Mouse (Mus musculus) adrenal gland, postnatal 25 days (tissue): ENCODE data around the gene Dirc2. TPM values are rescaled to one million over a fixed set of nuclear protein-coding genes. Genes with fewer than 3 reads are reported as not detected.

Source experiments
- DNase-seq: peaks from one replicate; pipeline ENCODE4 v3.0.0; 2021; ENCODE audit warnings: mixed read lengths
- total RNA-seq: library from RNA; stranded (reverse); gene quantifications from 2 replicates; pipeline ENCODE4 v1.2.3, GENCODE M21; 2021

Dirc2 gene
- total RNA-seq, 1 experiment from 2014 or later, result 34.0 TPM

DNA sequence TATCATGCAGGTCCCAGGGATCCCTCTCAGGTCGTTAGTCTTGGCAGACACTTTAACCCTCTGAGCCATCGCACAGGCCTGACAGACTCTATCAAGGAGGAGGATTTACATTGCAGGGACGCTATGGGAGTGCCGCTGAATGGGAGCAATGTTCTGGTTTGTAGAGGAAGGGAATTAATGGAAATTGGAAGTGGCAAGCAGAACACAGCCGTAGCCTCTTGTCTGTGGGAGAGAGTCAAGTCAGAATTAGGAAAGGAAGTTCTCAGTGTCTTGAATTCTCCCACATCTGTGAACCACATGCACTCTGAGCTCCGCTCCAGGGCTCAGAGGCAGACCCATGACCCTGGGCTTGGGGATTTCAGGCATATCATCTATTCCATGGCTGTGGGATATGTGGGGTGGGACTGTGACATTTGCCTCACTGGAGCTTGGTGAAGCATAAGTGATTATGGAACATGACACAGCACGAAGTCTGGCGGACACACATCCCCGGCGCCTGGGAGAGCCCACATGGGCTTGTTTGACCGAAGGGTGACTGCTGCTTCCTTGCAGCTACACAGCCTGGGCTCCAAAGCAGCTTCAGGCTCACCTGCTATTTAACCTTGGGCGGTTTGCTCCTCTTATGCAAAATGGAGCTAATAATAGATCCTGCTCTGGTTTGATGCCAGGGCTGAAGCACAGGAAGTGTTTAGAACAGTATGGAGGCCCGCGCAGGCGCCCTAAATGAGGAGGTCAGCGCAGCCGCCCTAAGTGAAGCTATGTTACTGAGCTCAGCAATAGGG, 87.6 kb downstream of the Dirc2 start:
- no peak for DNase-seq

DNA sequence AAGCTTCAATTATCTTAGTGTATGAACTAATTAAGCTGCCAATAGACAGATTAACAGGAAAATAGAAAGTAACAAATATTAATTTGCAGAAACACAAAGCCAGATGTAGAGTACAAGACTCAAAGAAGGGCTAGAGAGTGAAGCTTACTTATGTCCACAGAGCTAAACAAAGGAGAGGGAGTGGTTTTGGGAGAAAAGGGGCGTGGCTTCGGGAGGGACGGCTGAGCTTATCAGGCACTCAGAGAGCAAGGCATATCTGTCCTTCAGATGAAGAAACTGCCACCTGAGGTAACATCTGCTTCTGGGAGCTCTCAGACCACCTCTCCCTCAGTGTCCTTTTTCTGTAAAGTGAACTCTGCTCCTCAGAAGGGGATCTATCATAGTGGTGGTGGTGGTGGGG, 90.7 kb downstream of the Dirc2 start:
- DNase-seq, result no peak

DNA sequence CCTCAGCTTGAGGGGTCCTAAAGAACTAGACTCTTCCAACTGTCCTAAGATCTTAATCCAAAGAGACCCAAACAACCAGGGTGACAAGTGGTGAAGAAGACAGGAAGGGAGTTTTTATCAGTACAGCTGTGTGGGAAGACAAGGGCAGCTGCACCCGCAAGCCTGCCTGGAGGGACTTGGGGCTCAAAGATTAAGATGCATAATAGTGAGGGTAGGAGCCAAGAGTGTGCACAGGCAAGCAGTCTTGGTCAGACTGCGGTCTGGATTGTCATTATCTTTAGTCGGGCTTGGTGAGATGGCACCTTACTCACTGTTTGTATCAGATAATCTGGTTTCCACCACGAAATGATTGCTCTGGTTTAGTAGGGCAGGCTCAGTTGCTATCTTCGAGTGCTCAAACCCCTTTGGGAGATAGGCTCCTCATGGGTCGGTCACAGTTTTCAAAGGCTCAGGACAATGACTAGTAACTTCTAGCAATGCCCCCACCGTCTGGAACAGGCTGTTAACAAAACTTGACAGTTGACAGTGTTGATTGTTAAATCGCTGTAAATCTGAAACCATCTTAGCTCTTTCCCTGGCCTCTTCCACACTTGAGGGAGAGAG, 91.5 kb downstream of the Dirc2 start:
- no peak for DNase-seq

DNA sequence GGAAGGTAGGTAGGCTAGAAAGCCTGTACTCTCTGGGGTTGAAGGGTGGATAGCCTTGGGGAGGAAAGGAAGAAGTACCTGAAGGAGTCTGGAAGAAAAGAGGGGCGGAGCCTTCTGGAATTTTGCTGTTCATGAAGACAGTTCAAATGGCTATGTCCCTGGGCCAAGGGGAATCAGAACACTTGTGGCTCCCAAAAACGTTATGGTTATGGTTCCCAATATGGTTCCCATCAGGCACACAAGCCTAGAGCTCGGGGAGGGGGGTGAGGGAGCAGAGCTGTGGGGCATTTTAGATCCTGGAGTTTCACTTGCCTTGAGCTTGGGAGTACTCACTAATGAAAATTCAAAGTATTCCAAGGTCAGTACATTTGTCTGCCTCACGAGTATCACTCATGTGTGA, 104.3 kb downstream of the Dirc2 start:
- no peak for DNase-seq

DNA sequence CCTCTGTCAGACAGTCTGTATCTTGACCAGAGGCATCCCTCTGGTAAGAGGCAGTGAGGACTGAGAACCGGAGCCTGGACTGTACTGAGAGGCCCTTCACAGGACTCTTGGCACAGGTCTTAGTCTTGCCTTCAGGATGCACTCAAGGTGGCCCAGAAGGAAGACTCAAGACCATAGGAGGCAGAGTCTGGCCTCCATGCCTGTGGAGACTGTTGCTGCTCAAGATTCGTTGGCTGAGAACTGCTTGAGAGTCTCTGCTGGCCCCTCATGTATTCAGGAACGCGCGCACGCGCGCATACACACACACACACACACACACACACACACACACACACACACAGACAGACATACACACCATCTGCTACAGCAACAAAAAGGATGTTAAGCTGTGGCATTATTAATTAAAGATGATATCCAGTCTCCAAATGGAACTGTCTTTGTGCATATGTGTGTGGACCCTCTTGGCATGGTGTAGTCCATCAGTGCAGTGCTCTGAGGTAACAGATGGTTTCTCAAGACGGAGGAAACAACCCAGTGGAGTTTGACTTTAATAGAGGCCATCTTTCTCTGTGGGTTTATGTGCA, 105.2 kb downstream of the Dirc2 start:
- DNase-seq, result no peak

DNA sequence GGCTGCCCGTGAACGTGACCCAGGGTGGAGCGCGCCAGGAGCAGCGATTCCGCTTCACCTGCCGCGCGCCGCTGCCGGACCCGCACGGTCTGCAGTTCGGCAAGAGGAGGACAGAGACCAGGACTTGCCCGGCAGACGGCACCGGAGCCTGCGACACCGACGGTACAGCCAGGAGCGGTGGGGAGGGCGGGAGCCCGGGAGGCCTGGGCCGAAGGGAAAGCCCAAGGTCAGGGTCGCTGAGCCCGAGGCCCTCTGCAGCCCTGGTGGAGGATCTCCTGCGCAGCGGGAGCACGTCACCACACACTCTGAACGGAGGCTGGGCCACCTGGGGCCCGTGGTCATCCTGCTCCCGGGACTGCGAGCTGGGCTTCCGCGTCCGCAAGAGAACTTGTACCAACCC, 108.9 kb downstream of the Dirc2 start:
- peak; percentile 43 for DNase-seq

DNA sequence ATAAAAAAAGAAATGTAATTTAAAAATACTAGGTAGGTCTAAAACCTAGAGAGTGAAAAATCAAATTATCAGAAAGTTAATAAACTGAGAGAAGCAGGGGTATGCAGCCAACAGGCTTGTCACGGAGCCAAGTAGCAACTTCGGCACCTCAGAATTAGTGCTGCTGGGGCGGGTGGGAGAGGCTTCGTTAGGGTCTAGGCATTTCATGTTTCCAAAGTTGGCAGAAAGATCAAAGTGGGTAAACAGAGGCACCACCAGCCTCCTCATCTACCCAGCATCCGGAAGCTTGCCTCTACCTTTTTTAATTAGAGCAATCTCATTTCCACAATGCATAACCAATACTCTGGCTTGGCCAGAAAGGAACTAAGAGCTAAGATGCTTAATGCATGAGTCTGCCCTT, 115.2 kb downstream of the Dirc2 start:
- DNase-seq, result no peak

DNA sequence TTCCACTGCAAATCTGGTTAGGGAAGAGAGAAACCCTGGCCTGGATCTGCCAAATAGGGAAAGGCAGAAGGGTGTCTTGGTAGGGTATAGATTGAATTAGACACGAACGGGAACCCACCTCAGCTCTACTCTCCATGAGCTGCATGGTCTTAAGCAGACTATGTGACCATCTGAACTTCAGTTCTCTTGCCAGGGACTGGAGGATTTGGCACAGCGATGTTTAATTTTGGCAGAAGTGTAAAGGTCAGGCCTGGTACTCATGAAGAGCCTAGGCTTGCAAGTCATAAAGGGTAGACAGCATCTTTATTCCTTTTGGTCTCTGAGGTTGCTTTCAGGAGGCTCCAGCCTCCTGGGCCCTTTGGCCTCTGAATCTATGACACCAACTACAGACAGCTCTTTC, 116.5 kb downstream of the Dirc2 start:
- no peak for DNase-seq

DNA sequence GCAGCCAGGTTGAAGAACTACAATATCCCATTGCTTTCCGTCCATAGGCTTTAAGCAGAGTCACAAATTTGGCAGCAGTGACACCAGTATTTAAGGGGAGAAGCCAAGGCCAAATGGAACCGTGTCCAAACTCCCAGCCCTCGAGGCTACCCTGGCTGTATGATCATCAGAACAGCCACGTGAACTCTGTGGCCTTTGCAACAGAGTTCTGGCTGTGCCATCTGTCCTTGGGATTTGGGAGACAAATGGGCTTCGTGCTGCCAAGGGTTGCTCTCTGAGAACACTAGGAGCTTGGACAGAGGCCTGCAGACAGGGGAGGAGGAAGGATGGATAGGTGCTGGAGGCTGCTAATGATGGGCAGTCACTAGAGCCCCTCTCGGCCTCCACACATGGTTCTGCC, 117.0 kb downstream of the Dirc2 start:
- peak; percentile 73 for DNase-seq

DNA sequence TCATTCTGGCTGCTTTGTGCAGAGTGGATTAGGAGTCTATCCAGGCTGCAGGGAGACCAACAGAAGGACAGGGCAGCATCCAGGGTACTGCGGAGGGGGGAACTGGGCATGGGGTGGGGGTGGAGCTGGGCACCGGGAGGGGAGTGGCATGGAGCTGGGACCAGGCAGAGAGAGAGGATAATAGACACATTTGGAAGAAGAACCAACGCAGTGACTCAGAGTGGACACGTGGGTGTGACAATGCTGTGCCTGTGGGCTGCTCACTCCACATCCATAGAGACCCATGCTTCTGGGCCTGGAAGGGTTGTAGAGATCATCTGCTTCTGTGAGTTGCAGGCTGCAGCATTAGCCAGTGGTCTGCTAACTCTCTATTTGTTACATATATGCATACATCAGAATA, 120.3 kb downstream of the Dirc2 start:
- no peak for DNase-seq

Other genes with a start within 250 kb of the Dirc2 start
- gene Sema5b, start 228.2 kb downstream of the Dirc2 start, total RNA-seq, result 5.4 and 6.4 TPM in 2 replicates
- 5.2 and 8.0 TPM in 2 replicates for gene Hspbap1, start 1.0 kb upstream of the Dirc2 start, total RNA-seq
- gene Parp14, start 102.2 kb upstream of the Dirc2 start, total RNA-seq, result 12.9 and 18.6 TPM in 2 replicates
- 10.0 and 14.3 TPM in 2 replicates for gene Parp9, start 169.1 kb upstream of the Dirc2 start, total RNA-seq
- 6.9 and 10.8 TPM in 2 replicates for gene Dtx3l, start 169.8 kb upstream of the Dirc2 start, total RNA-seq
- 62.0 and 69.0 TPM in 2 replicates for gene Kpna1, start 209.4 kb upstream of the Dirc2 start, total RNA-seq